Mouse (Mus musculus) embryonic fibroblast, embryonic 13.5 days (primary cell): ENCODE measurements at regions not wholly inside any gene's neighbourhood (a gene's known extent, or its start where the extent isn't known, plus 50 kb on each side); places are given as distances from the start of the nearest gene placed in this dataset.

ENCODE experiments used
- CTCF ChIP-seq: IDR thresholded peaks from 2 replicates; pipeline ENCODE4 v1.5.1; 2011; ENCODE audit warnings: mild to moderate bottlenecking, control low read depth, low read length, moderate library complexity, borderline replicate concordance; ENCODE audit not compliant: insufficient read depth
- POLR2A ChIP-seq: IDR thresholded peaks from 2 replicates; pipeline ENCODE4 v1.6.1; 2011; ENCODE audit warnings: low read depth, mild to moderate bottlenecking, control low read depth, low read length, moderate library complexity

GRCm38 (mm10) chr13:28416887-28417286 lies 159.6 kb downstream of the Gm11361 start:
- TF ChIP-seq CTCF (no peak), POLR2A (no peak)
